Mouse (Mus musculus): ENCODE data around the gene Nudt7. TPM values are rescaled to one million over a fixed set of nuclear protein-coding genes. Genes with fewer than 3 reads are reported as not detected.
A peak's percentile ranks its signal among the peaks of the same experiment; 100 is the strongest.

Gene Nudt7
- total RNA-seq, 2 experiments from 2014 or later, result 4.6 to 4.9 TPM

- H3K27ac ChIP-seq, result no peak overlapping the region
- DNase-seq (ENCODE audit: low spot score in 2 of 2), result no peak
- no peak overlapping the region for H3K4me3 ChIP-seq
- TF ChIP-seq CTCF (conservative IDR thresholded peaks at IDR 0.05), result no peak
Measured at GRCm38 (mm10) chr8:114164444-114165096, 31.2 kb downstream of the Nudt7 start.

- no peak overlapping the region for H3K27ac ChIP-seq
- TF ChIP-seq CTCF (conservative IDR thresholded peaks at IDR 0.05), result no peak
- DNase-seq (ENCODE audit: low spot score in 2 of 2), result no peak
- H3K4me3 ChIP-seq, result no peak overlapping the region
Measured at GRCm38 (mm10) chr8:114165741-114166140, 32.4 kb downstream of the Nudt7 start.

GRCm38 (mm10) chr8:114176721-114177120 is 43.4 kb downstream of the Nudt7 start:
- no peak overlapping the region for H3K27ac ChIP-seq
- TF ChIP-seq CTCF (conservative IDR thresholded peaks at IDR 0.05), result peak; percentile 23
- H3K4me3 ChIP-seq, result no peak overlapping the region
- no peak for DNase-seq (ENCODE audit: low spot score in 2 of 2)

GRCm38 (mm10) chr8:114193334-114193733 is 60.0 kb downstream of the Nudt7 start:
- no peak for TF ChIP-seq CTCF (conservative IDR thresholded peaks at IDR 0.05)
- no peak for DNase-seq (ENCODE audit: low spot score in 2 of 2)
- no peak overlapping the region for H3K4me3 ChIP-seq
- H3K27ac ChIP-seq, result no peak overlapping the region

GRCm38 (mm10) chr8:114198990-114199389 is 65.6 kb downstream of the Nudt7 start:
- TF ChIP-seq CTCF (conservative IDR thresholded peaks at IDR 0.05), result no peak
- Histone ChIP-seq H3K27ac (no peak overlapping the region), H3K4me3 (no peak overlapping the region)
- no peak for DNase-seq (ENCODE audit: low spot score in 2 of 2)

Other genes with a start within 250 kb of the Nudt7 start
- 10 to 100 TPM; 13.1 to 16.6 TPM for gene Vat1l, start 72.1 kb downstream of the Nudt7 start, total RNA-seq (2021)